Mouse (Mus musculus) myocyte (in vitro differentiated cells): ENCODE data around the gene Hmgb2. TPM values are rescaled to one million over a fixed set of nuclear protein-coding genes. Genes with fewer than 3 reads are reported as not detected.

Experiments used
- H3K27me3 ChIP-seq: one replicate; pipeline ENCODE4 v1.6.1; 2011; ENCODE audit not compliant: control insufficient read depth, insufficient read depth, insufficient read length
- H3K36me3 ChIP-seq: one replicate; pipeline ENCODE4 v1.6.1; 2011; ENCODE audit not compliant: control insufficient read depth, insufficient read depth
- H3K4me2 ChIP-seq: one replicate; pipeline ENCODE4 v1.6.1; 2011; ENCODE audit warnings: low read depth, control low read depth
- H3K4me3 ChIP-seq: one replicate; pipeline ENCODE4 v1.5.1; 2011; ENCODE audit warnings: mild to moderate bottlenecking, control low read depth, moderate library complexity
- H3K79me2 ChIP-seq: one replicate; pipeline ENCODE4 v1.6.1; 2011; ENCODE audit not compliant: control insufficient read depth, insufficient read depth
- H3ac ChIP-seq: one replicate; pipeline ENCODE4 v1.6.1; 2011; ENCODE audit not compliant: control insufficient read depth, insufficient read length
- CEBPB ChIP-seq: IDR thresholded peaks from 2 replicates; pipeline ENCODE4 v1.6.1; 2011; ENCODE audit warnings: mild to moderate bottlenecking, moderate library complexity; ENCODE audit not compliant: poor library complexity, insufficient read depth, severe bottlenecking
- E2F4 ChIP-seq: IDR thresholded peaks from one replicate; pipeline ENCODE4 v1.6.1; 2011; ENCODE audit warnings: mild to moderate bottlenecking, control low read depth, moderate library complexity; ENCODE audit not compliant: insufficient read depth
- MAX ChIP-seq: IDR thresholded peaks from one replicate; pipeline ENCODE4 v1.6.1; 2011; ENCODE audit warnings: low read depth, mild to moderate bottlenecking, control low read depth
- MYOD1 ChIP-seq, 3 experiments: IDR thresholded peaks; one replicate each; pipeline ENCODE4 v1.6.1; 2011; ENCODE audit warnings: control low read depth in 2 of 3, low read depth in 2 of 3, mild to moderate bottlenecking in 2 of 3, moderate library complexity in 1 of 3; ENCODE audit not compliant: insufficient read length in 2 of 3, control insufficient read depth in 1 of 3
- MYOG ChIP-seq, 3 experiments: IDR thresholded peaks; one replicate each; pipeline ENCODE4 v1.6.1; 2011; ENCODE audit warnings: control low read depth in 2 of 3, low read depth in 2 of 3, mild to moderate bottlenecking in 2 of 3; ENCODE audit not compliant: insufficient read length in 2 of 3, control insufficient read depth in 1 of 3, insufficient read depth in 1 of 3
- POLR2A ChIP-seq: IDR thresholded peaks from one replicate; pipeline ENCODE4 v1.6.1; 2011; ENCODE audit warnings: low read depth, mild to moderate bottlenecking, control low read depth, moderate library complexity; ENCODE audit not compliant: insufficient read length
- POLR2AphosphoS2 ChIP-seq: IDR thresholded peaks from one replicate; pipeline ENCODE4 v1.6.1; 2011; ENCODE audit warnings: low read depth, control low read depth; ENCODE audit not compliant: insufficient read length
- REST ChIP-seq: IDR thresholded peaks from one replicate; pipeline ENCODE4 v1.6.1; 2011; ENCODE audit warnings: mild to moderate bottlenecking, control low read depth, moderate library complexity; ENCODE audit not compliant: insufficient read depth, insufficient read length
- SRF ChIP-seq: IDR thresholded peaks from one replicate; pipeline ENCODE4 v1.6.1; 2011; ENCODE audit warnings: low read depth; ENCODE audit not compliant: control insufficient read depth, insufficient read length
- TCF12 ChIP-seq: IDR thresholded peaks from one replicate; pipeline ENCODE4 v1.6.1; 2011; ENCODE audit warnings: mild to moderate bottlenecking, control low read depth; ENCODE audit not compliant: poor library complexity, insufficient read depth, severe bottlenecking
- TCF3 ChIP-seq: IDR thresholded peaks from one replicate; pipeline ENCODE4 v1.6.1; 2011; ENCODE audit warnings: low read depth, control low read depth; ENCODE audit not compliant: insufficient read length
- USF1 ChIP-seq: IDR thresholded peaks from one replicate; pipeline ENCODE4 v1.6.1; 2011; ENCODE audit warnings: low read depth, mild to moderate bottlenecking, control low read depth, moderate library complexity
- polyA plus RNA-seq: library from polyadenylated mRNA; unstranded; fragments of >200 nt; fragmentation: generic; extraction: Trizol; gene quantifications from one replicate; pipeline ENCODE4 v1.2.1, GENCODE M21; 2012; ENCODE audit warnings: missing spikeins

The Hmgb2 gene
- polyA plus RNA-seq, 1 experiment: 24.9 TPM

DNA sequence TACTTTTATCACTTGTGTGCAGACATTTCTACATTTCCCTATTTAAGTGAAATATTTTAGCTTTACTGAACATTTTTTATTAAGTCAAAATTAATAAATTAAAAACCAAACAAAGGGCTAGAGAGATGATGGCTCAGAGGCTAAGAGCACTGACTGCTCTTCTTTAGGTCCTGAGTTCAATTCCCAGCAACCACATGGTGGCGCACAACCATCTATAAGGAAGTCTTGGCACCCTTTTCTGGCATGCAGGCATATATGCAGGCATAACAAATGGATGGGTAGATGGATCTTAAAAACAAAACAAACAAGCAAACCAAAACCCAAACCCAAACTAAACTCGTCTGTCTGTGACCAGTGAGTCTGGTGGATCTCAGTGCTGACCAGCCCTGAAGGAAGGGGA lies 20.5 kb downstream of the Hmgb2 start:
- H3K4me3 ChIP-seq: no peak overlapping the region
- H3K79me2 ChIP-seq: no peaks in the 10 kb centered on the region
- no peaks in the 10 kb centered on the region for H3K36me3 ChIP-seq
- TF ChIP-seq E2F4: no peak
- no peak for TF ChIP-seq MAX
- no peak for TF ChIP-seq POLR2AphosphoS2
- no peak for TF ChIP-seq TCF12
- TF ChIP-seq MYOG (IDR thresholded peaks at IDR 0.05; ENCODE audit: control insufficient read depth in 1 of 3, insufficient read depth in 1 of 3, insufficient read length in 2 of 3, low read depth in 2 of 3): no peak
- TF ChIP-seq SRF: no peak
- TF ChIP-seq MYOD1 (IDR thresholded peaks at IDR 0.05; ENCODE audit: control insufficient read depth in 1 of 3, insufficient read length in 2 of 3, low read depth in 2 of 3): no peak
- TF ChIP-seq REST: no peak
- TF ChIP-seq CEBPB: no peak
- TF ChIP-seq TCF3: no peak
- TF ChIP-seq POLR2A: no peak
- no peak for TF ChIP-seq USF1
- no peaks in the 10 kb centered on the region for H3K27me3 ChIP-seq
- H3K4me2 ChIP-seq: no peak overlapping the region
- no peak overlapping the region for H3ac ChIP-seq

GRCm38 (mm10) chr8:57533106-57533505 lies 21.4 kb downstream of the Hmgb2 start:
- H3K36me3 ChIP-seq: no peaks in the 10 kb centered on the region
- no peaks in the 10 kb centered on the region for H3K79me2 ChIP-seq
- H3K4me3 ChIP-seq: no peak overlapping the region
- no peak overlapping the region for H3ac ChIP-seq
- no peak overlapping the region for H3K4me2 ChIP-seq
- no peaks in the 10 kb centered on the region for H3K27me3 ChIP-seq
- TF ChIP-seq TCF12: no peak
- no peak for TF ChIP-seq SRF
- no peak for TF ChIP-seq POLR2AphosphoS2
- no peak for TF ChIP-seq MAX
- TF ChIP-seq CEBPB: no peak
- no peak for TF ChIP-seq MYOG (IDR thresholded peaks at IDR 0.05; ENCODE audit: control insufficient read depth in 1 of 3, insufficient read depth in 1 of 3, insufficient read length in 2 of 3, low read depth in 2 of 3)
- no peak for TF ChIP-seq TCF3
- no peak for TF ChIP-seq MYOD1 (IDR thresholded peaks at IDR 0.05; ENCODE audit: control insufficient read depth in 1 of 3, insufficient read length in 2 of 3, low read depth in 2 of 3)
- TF ChIP-seq REST: no peak
- TF ChIP-seq USF1: no peak
- no peak for TF ChIP-seq POLR2A
- TF ChIP-seq E2F4: no peak

DNA sequence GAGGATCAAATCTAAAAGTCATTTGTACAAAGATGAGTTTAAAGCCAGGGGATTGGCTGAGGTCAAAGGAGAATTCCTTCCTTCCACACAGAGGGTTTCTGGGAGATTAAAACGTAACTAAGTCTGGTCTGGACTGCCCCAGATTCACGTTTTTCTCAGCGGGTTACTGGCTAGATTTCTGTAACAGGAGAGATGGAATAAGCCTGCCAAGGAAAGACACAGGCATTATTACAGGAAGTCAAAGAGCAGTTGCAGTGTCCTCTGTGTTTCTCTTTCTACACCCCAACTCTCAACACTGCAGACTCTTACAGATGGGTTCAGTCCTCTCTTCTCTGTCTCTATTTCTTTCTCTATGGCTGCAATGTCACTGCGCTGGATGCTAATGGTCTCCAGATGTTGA lies 22.8 kb downstream of the Hmgb2 start:
- no peak for TF ChIP-seq MYOD1 (IDR thresholded peaks at IDR 0.05; ENCODE audit: control insufficient read depth in 1 of 3, insufficient read length in 2 of 3, low read depth in 2 of 3)
- no peak for TF ChIP-seq POLR2A
- TF ChIP-seq SRF: no peak
- TF ChIP-seq TCF12: no peak
- TF ChIP-seq E2F4: no peak
- TF ChIP-seq MAX: no peak
- TF ChIP-seq TCF3: no peak
- TF ChIP-seq REST: no peak
- TF ChIP-seq CEBPB: no peak
- TF ChIP-seq USF1: no peak
- TF ChIP-seq POLR2AphosphoS2: no peak
- no peaks in the 10 kb centered on the region for H3K36me3 ChIP-seq

GRCm38 (mm10) chr8:57536167-57536566 lies 24.5 kb downstream of the Hmgb2 start:
- no peaks in the 10 kb centered on the region for H3K79me2 ChIP-seq

More for the DNA sequence above, 22.8 kb downstream of the Hmgb2 start:
- Histone ChIP-seq H3K4me2 (no peak overlapping the region), H3K4me3 (no peak overlapping the region), H3K27me3 (no peaks in the 10 kb centered on the region), H3K79me2 (no peaks in the 10 kb centered on the region), H3ac (no peak overlapping the region)

DNA sequence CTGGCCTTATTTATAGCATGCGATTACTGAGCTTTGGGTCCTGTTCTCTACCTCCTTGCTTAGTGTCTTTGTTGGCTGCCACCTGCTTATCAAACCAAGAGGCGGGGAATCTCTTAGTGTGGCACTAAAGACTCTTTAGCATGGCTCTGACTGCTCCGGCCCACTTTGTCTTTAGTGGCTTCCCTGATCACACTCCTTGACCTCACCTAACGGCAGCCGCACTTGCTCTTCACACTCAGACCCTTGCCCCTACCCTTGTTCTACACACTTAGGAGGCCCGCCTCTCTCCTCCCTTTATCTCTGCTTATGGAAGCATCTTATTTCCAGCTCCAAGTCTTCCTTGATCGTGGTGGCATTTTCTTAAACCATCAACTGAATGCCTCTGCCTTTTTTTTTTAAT lies 26.9 kb downstream of the Hmgb2 start:
- H3K27me3 ChIP-seq: no peaks in the 10 kb centered on the region
- no peaks in the 10 kb centered on the region for H3K36me3 ChIP-seq
- H3ac ChIP-seq: no peak overlapping the region
- no peak overlapping the region for H3K4me3 ChIP-seq
- no peaks in the 10 kb centered on the region for H3K79me2 ChIP-seq
- H3K4me2 ChIP-seq: no peak overlapping the region
- TF ChIP-seq POLR2AphosphoS2 (no peak), CEBPB (no peak), MYOD1 (IDR thresholded peaks at IDR 0.05; ENCODE audit: control insufficient read depth in 1 of 3, insufficient read length in 2 of 3, low read depth in 2 of 3) (no peak), TCF3 (no peak), USF1 (no peak), E2F4 (no peak), MYOG (IDR thresholded peaks at IDR 0.05; ENCODE audit: control insufficient read depth in 1 of 3, insufficient read depth in 1 of 3, insufficient read length in 2 of 3, low read depth in 2 of 3) (no peak), REST (no peak), SRF (no peak), TCF12 (no peak), MAX (no peak), POLR2A (no peak)

More at GRCm38 (mm10) chr8:57536167-57536566, 24.5 kb downstream of the Hmgb2 start:
- Histone ChIP-seq H3K27me3 (no peaks in the 10 kb centered on the region), H3K4me3 (no peak overlapping the region), H3K36me3 (no peaks in the 10 kb centered on the region), H3K4me2 (no peak overlapping the region), H3ac (no peak overlapping the region)
- TF ChIP-seq USF1: no peak
- no peak for TF ChIP-seq TCF3
- no peak for TF ChIP-seq MYOG (IDR thresholded peaks at IDR 0.05; ENCODE audit: control insufficient read depth in 1 of 3, insufficient read depth in 1 of 3, insufficient read length in 2 of 3, low read depth in 2 of 3)
- TF ChIP-seq MYOD1 (IDR thresholded peaks at IDR 0.05; ENCODE audit: control insufficient read depth in 1 of 3, insufficient read length in 2 of 3, low read depth in 2 of 3): no peak
- TF ChIP-seq POLR2AphosphoS2: no peak
- TF ChIP-seq TCF12: no peak
- no peak for TF ChIP-seq E2F4
- TF ChIP-seq REST: no peak
- TF ChIP-seq CEBPB: no peak
